Mouse (Mus musculus) lung, embryonic 16.5 days (tissue): ENCODE results near the gene Adh6a. TPM values are rescaled to one million over a fixed set of nuclear protein-coding genes. Genes with fewer than 3 reads are reported as not detected.

Source experiments
- ATAC-seq: fragments of 200-750 bp; cut with Nextera tagmentation; 2 replicates; pipeline ENCODE4 v1.8.0; 2017; ENCODE audit warnings: low read depth, mild to moderate bottlenecking, moderate library complexity
- H3K27ac ChIP-seq: fragments of 300-500 bp; sonication (generic); 2 replicates; pipeline ENCODE4 v1.5.1; 2014; ENCODE audit warnings: mild to moderate bottlenecking, control low read depth, low read length
- H3K27me3 ChIP-seq: fragments of 300-500 bp; sonication (generic); 2 replicates; pipeline ENCODE4 v1.6.1; 2014; ENCODE audit warnings: low read depth, low read length, mixed read lengths; ENCODE audit not compliant: control insufficient read depth, insufficient read depth
- H3K36me3 ChIP-seq: fragments of 300-500 bp; sonication (generic); 2 replicates; pipeline ENCODE4 v1.6.1; 2014; ENCODE audit warnings: low read length; ENCODE audit not compliant: control insufficient read depth, insufficient read depth
- H3K4me1 ChIP-seq: fragments of 300-500 bp; sonication (generic); replicated peaks from 2 replicates; pipeline ENCODE4 v1.6.1; 2014; ENCODE audit warnings: low read length, mixed read lengths; ENCODE audit not compliant: control insufficient read depth, insufficient read depth
- H3K4me2 ChIP-seq: fragments of 300-500 bp; sonication (generic); 2 replicates; pipeline ENCODE4 v1.6.1; 2014; ENCODE audit warnings: low read depth, low read length, control low read depth
- H3K4me3 ChIP-seq: fragments of 300-500 bp; sonication (generic); 2 replicates; pipeline ENCODE4 v1.5.1; 2014; ENCODE audit warnings: mild to moderate bottlenecking, low read length, control low read depth
- H3K9ac ChIP-seq: fragments of 300-500 bp; sonication (generic); 2 replicates; pipeline ENCODE4 v1.6.1; 2014; ENCODE audit warnings: low read length, control low read depth
- H3K9me3 ChIP-seq: fragments of 300-500 bp; sonication (generic); 2 replicates; pipeline ENCODE4 v1.6.1; 2016; ENCODE audit warnings: low read length; ENCODE audit not compliant: control insufficient read depth
- WGBS: fragments of 180-500 bp; shearing (Covaris S2); extraction: QIAGEN DNeasy Blood & Tissue Kit; methylation state at CpG from one replicate; pipeline ENCODE4 v1.1.7; 2014; 5-methylcytosine and 5-hydroxymethylcytosine counted together
- polyA plus RNA-seq: library from polyadenylated mRNA; unstranded; fragments of >200 nt; fragmentation: Nextera tagmentation; extraction: Ambion mirVana; gene quantifications from 2 replicates; pipeline ENCODE4 v1.2.1, GENCODE M21; 2015

The Adh6a gene
- polyA plus RNA-seq, 1 experiment from 2014 or later = 0.19 TPM

DNA sequence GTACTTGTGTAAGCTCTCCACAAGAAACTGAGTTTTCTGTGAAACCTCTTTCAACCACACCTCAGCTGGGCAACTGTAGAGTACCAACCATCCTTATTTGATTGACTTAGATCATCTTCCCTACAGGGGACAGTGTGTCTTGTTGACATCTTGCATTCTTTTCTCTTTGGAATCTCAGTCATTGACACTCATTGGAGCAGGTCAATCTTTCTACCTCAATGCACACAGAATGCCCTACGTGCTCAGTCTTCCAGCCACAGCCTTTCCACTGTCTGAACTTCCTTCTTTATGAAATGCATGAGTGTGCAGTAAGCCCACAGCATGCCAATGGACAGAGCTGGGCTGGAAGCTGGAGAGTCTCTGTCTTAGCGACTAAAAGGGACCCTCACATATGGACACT lies 22.4 kb upstream of the Adh6a start:
- WGBS = 76% methylated on average over 2 of the region's 2 CpGs
- H3K27ac ChIP-seq = no peak overlapping the region
- H3K27me3 ChIP-seq = no peaks in the 10 kb centered on the region
- H3K9me3 ChIP-seq = peaks cover 2% of the 10 kb centered on the region; the same call in 1 of the 2 replicates
- peaks cover 8% of the 10 kb centered on the region; the same call in 1 of the 2 replicates for H3K36me3 ChIP-seq
- H3K4me1 ChIP-seq = no peaks in the 10 kb centered on the region
- no peak overlapping the region for H3K9ac ChIP-seq
- ATAC-seq = no peak
- no peak overlapping the region for H3K4me3 ChIP-seq
- H3K4me2 ChIP-seq = no peak overlapping the region

DNA sequence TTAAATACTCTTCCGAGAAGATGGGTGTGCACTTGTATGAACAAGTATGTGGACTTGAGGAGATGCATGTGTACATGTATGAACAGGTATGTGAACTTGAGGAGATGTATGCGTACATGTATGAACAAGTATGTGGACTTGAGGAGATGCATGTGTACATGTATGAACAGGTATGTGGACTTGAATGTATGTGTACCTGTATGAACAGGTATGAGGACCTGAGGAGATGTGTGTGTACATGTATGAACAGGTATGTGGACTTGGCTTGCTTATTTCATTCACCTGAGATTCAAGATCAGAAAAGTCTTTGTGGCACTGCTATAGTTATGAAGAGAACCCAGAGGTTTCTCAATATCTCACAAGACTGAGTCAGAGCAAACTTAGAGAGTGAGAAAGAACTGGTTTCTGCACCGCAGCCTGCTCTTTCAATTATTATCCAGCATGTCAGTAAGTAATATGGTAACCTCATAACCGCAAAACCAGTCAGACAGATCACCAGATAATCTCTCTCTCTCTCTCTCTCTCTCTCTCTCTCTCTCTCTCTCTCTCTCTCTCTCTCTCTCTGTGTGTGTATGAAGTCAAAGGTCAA lies 21.5 kb upstream of the Adh6a start:
- ATAC-seq = no peak
- 90% methylated on average over 4 of the region's 4 CpGs for WGBS
- H3K27ac ChIP-seq = no peak overlapping the region
- peaks cover 2% of the 10 kb centered on the region; the same call in 1 of the 2 replicates for H3K9me3 ChIP-seq
- no peak overlapping the region for H3K4me2 ChIP-seq
- H3K27me3 ChIP-seq = no peaks in the 10 kb centered on the region
- H3K4me1 ChIP-seq = no peaks in the 10 kb centered on the region
- peaks cover 8% of the 10 kb centered on the region; the same call in 1 of the 2 replicates for H3K36me3 ChIP-seq
- H3K4me3 ChIP-seq = no peak overlapping the region
- no peak overlapping the region for H3K9ac ChIP-seq

DNA sequence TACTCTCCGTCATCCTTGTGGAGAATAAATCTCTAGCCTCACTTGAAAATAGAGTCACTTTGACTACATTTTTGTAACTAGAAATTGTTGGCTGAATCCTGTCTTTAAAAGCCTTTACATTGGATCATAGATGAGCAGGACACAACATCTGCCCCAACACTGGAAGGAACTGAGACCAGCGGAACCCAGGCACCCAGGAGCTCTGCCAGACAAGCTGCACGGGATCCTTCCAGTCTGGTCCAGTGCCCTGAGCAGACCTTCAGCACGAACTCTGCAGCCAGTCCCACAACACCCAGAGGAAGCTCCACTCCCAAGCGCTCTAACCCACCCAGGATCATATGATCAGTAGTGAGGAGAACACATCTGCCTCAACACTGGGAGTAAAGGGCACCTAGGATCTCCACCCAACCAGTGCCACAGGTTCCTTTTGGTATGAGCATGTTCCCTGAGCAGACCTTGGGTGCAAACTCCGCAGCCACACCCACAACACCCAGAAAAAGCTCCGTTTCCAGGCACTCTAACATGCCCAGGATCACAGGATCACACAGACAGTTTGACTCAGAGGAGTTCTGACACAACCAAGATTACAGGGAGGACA lies 19.7 kb upstream of the Adh6a start:
- WGBS = 81% methylated on average over 7 of the region's 7 CpGs
- H3K27me3 ChIP-seq = no peaks in the 10 kb centered on the region
- peak overlapping the region; percentile 46 for H3K27ac ChIP-seq
- H3K4me1 ChIP-seq = no peaks in the 10 kb centered on the region
- peak; percentile 56 for ATAC-seq
- peaks cover 9% of the 10 kb centered on the region; the same call in 1 of the 2 replicates for H3K9me3 ChIP-seq
- no peak overlapping the region for H3K4me3 ChIP-seq
- no peak overlapping the region for H3K4me2 ChIP-seq
- peaks cover 8% of the 10 kb centered on the region; the same call in 1 of the 2 replicates for H3K36me3 ChIP-seq
- no peak overlapping the region for H3K9ac ChIP-seq

DNA sequence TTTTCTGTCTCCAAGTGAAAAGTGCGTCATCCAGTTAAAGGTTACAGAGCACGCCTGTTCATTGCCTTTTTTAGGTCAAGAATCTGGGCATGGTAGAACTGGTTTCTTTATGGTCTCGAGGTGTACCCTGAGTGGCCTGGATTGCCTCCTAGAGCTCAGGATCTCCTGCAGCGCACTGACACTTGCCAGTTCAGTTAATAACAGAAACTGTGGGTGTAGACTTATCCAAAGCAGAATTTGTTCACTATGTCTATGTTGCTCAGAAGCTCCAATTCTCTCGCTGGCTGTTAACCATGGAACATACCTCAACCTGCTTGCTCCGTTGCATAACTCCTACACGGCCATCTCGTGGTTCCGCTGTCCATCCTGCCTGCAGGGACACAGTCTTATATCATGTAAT lies 13.0 kb upstream of the Adh6a start:
- Histone ChIP-seq H3K4me3 (no peak overlapping the region), H3K27ac (no peak overlapping the region), H3K36me3 (no peaks in the 10 kb centered on the region), H3K4me2 (no peak overlapping the region), H3K27me3 (no peaks in the 10 kb centered on the region), H3K4me1 (peaks cover 21% of the 10 kb centered on the region), H3K9ac (no peak overlapping the region), H3K9me3 (peaks cover 9% of the 10 kb centered on the region; the same call in 1 of the 2 replicates)
- ATAC-seq = no peak
- 87% methylated on average over 9 of the region's 9 CpGs for WGBS

DNA sequence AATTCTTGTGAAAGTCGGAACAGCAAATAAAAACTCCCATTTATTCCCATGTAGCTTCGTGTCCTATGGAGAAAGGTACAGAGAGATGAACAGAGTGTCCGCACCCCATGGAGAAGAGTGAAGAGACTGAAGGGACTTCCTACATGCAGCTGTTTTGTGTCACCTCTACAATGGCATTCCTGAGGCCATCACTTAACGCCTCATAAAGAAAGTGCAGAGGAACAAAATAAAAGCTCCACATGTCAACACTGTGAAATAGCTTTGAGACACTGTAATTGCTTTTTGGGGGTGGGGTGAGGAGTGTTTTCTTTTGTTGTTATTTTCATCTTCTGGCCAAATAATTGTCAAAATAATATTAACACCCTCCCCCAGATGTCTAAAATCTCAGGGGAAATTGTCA lies 10.4 kb upstream of the Adh6a start:
- H3K4me1 ChIP-seq = peaks cover 36% of the 10 kb centered on the region
- WGBS = 43% methylated on average over 4 of the region's 4 CpGs
- no peaks in the 10 kb centered on the region for H3K27me3 ChIP-seq
- peaks cover 6% of the 10 kb centered on the region; the same call in 1 of the 2 replicates for H3K9me3 ChIP-seq
- ATAC-seq = peak; percentile 75
- H3K9ac ChIP-seq = no peak overlapping the region
- no peak overlapping the region for H3K4me3 ChIP-seq
- H3K27ac ChIP-seq = peak overlapping the region; percentile 76
- no peaks in the 10 kb centered on the region for H3K36me3 ChIP-seq
- H3K4me2 ChIP-seq = no peak overlapping the region

GRCm38 (mm10) chr3:138303771-138304488 lies 9.2 kb upstream of the Adh6a start:
- Histone ChIP-seq H3K4me2 (no peak overlapping the region), H3K9me3 (no peaks in the 10 kb centered on the region), H3K4me3 (no peak overlapping the region), H3K4me1 (peaks cover 36% of the 10 kb centered on the region), H3K9ac (0 out of 2 replicates have a peak overlapping the region, but pooled peaks have one; percentile 17), H3K36me3 (no peaks in the 10 kb centered on the region), H3K27ac (peak overlapping the region; percentile 79), H3K27me3 (no peaks in the 10 kb centered on the region)
- WGBS = 52% methylated on average over 6 of the region's 6 CpGs
- ATAC-seq = no peak

DNA sequence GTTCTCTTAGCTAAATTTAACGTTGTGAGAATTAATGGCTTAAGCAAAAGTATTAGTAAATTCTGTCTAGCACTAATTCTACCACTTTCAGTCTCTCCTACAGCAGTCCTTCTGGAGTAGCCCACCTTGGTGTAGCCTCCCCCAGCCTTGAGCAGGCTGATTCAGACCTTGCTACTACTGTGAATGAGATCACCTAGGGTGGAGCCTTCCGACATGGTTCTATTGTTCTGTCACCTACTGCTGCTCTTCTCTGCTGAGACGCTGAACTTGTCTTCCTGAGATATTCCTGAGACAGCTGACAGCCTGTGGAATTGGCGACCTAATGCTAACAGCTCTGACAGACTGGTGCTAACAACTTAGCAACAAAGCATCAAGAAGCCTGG lies 8.6 kb upstream of the Adh6a start:
- H3K9me3 ChIP-seq = no peaks in the 10 kb centered on the region
- H3K4me2 ChIP-seq = no peak overlapping the region
- peak overlapping the region; percentile 78 for H3K27ac ChIP-seq
- no peaks in the 10 kb centered on the region for H3K36me3 ChIP-seq
- no peak overlapping the region for H3K9ac ChIP-seq
- H3K4me3 ChIP-seq = no peak overlapping the region
- WGBS = 34% methylated on average over 4 of the region's 4 CpGs
- H3K4me1 ChIP-seq = peaks cover 36% of the 10 kb centered on the region
- no peaks in the 10 kb centered on the region for H3K27me3 ChIP-seq
- no peak for ATAC-seq

GRCm38 (mm10) chr3:138305486-138306289 lies 7.4 kb upstream of the Adh6a start:
- Histone ChIP-seq H3K4me2 (no peak overlapping the region), H3K9me3 (no peaks in the 10 kb centered on the region), H3K4me3 (no peak overlapping the region), H3K4me1 (peaks cover 36% of the 10 kb centered on the region), H3K9ac (no peak overlapping the region), H3K36me3 (no peaks in the 10 kb centered on the region), H3K27me3 (no peaks in the 10 kb centered on the region), H3K27ac (peak overlapping the region; percentile 78)
- ATAC-seq = no peak
- WGBS = 31% methylated on average over 10 of the region's 10 CpGs

GRCm38 (mm10) chr3:138306290-138306683 lies 6.8 kb upstream of the Adh6a start:
- Histone ChIP-seq H3K27ac (peak overlapping the region; percentile 78), H3K4me2 (0 out of 2 replicates have a peak overlapping the region, but pooled peaks have one; percentile 0), H3K4me1 (peaks cover 36% of the 10 kb centered on the region), H3K27me3 (no peaks in the 10 kb centered on the region), H3K9ac (no peak overlapping the region), H3K9me3 (no peaks in the 10 kb centered on the region), H3K4me3 (no peak overlapping the region), H3K36me3 (no peaks in the 10 kb centered on the region)
- ATAC-seq = peak; percentile 90
- 10% methylated on average over 8 of the region's 8 CpGs for WGBS
